Mouse (Mus musculus): ENCODE measurements around the gene Cacng3.

- no peak for TF ChIP-seq UBTF (IDR thresholded peaks at IDR 0.05; ENCODE audit: low read depth, low read length)
- TF ChIP-seq POLR2AphosphoS2 (IDR thresholded peaks at IDR 0.05; ENCODE audit: low read depth, low read length) = no peak
- TF ChIP-seq GABPA (IDR thresholded peaks at IDR 0.05; ENCODE audit: insufficient replicate concordance, low read depth, low read length) = no peak
- TF ChIP-seq E2F4 (IDR thresholded peaks at IDR 0.05; ENCODE audit: insufficient replicate concordance, low read depth, low read length) = no peak
- no peak for TF ChIP-seq CTCF (conservative IDR thresholded peaks at IDR 0.05 in 1 of 2, IDR thresholded peaks at IDR 0.05 in 1 of 2; ENCODE audit: low read depth in 2 of 2, low read length in 2 of 2)
- no peak for TF ChIP-seq EP300 (IDR thresholded peaks at IDR 0.05; ENCODE audit: low read length)
- no peak for TF ChIP-seq USF1 (IDR thresholded peaks at IDR 0.05; ENCODE audit: low read depth, low read length)
- TF ChIP-seq SMC3 (IDR thresholded peaks at IDR 0.05; ENCODE audit: low read depth, low read length) = no peak
- no peak for TF ChIP-seq TBP (conservative IDR thresholded peaks at IDR 0.05; ENCODE audit: low read depth, low read length)
- no peak for TF ChIP-seq MAFK (IDR thresholded peaks at IDR 0.05; ENCODE audit: insufficient replicate concordance, low read length)
- no peak for TF ChIP-seq MAX (IDR thresholded peaks at IDR 0.05; ENCODE audit: low read length)
- no peak for TF ChIP-seq KAT2A (IDR thresholded peaks at IDR 0.05; ENCODE audit: insufficient replicate concordance, low read length)
- no peak for TF ChIP-seq ZKSCAN1 (IDR thresholded peaks at IDR 0.05; ENCODE audit: borderline replicate concordance, low read depth, low read length)
Observed at GRCm38 (mm10) chr7:122665311-122666049, 4.8 kb upstream of the Cacng3 start.

Data from CH12.LX (cell line).